Mouse (Mus musculus): ENCODE measurements around the gene Utp3. TPM values are rescaled to one million over a fixed set of nuclear protein-coding genes. Genes with fewer than 3 reads are reported as not detected.
A peak's percentile ranks its signal among the peaks of the same experiment; 100 is the strongest.

Utp3 gene
- polyA plus RNA-seq, 1 experiment from 2014 or later, result 36.4 TPM

- Histone ChIP-seq H3K9me3 (ENCODE audit: low read length) (no peaks in the 10 kb centered on the region), H3K27me3 (replicated peaks; ENCODE audit: insufficient read depth, low read length) (no peaks in the 10 kb centered on the region), H3K4me2 (replicated peaks; ENCODE audit: low read depth, low read length) (no peak overlapping the region), H3K9ac (replicated peaks; ENCODE audit: low read depth) (no peak overlapping the region), H3K4me3 (ENCODE audit: low read depth, low read length) (no peak overlapping the region), H3K27ac (ENCODE audit: low read length) (no peak overlapping the region), H3K36me3 (ENCODE audit: insufficient read depth, low read length) (no peaks in the 10 kb centered on the region), H3K4me1 (ENCODE audit: insufficient read depth, low read depth, low read length) (no peaks in the 10 kb centered on the region)
- WGBS, result 76% methylated on average over 13 of the region's 13 CpGs
- TF ChIP-seq CTCF (IDR thresholded peaks at IDR 0.05) (no peak), EP300 (IDR thresholded peaks at IDR 0.05) (no peak)
- ATAC-seq, result no peak
- no peak for DNase-seq (ENCODE audit: low spot score)
These were observed 39.3 kb downstream of the Utp3 start for GRCm38 (mm10) chr5:88593421-88594172.

GRCm38 (mm10) chr5:88594173-88594569 lies 39.9 kb downstream of the Utp3 start:
- Histone ChIP-seq H3K4me3 (ENCODE audit: low read depth, low read length) (no peak overlapping the region), H3K9me3 (ENCODE audit: low read length) (no peaks in the 10 kb centered on the region), H3K27ac (ENCODE audit: low read length) (no peak overlapping the region), H3K9ac (replicated peaks; ENCODE audit: low read depth) (no peak overlapping the region), H3K4me1 (ENCODE audit: insufficient read depth, low read depth, low read length) (no peaks in the 10 kb centered on the region), H3K4me2 (replicated peaks; ENCODE audit: low read depth, low read length) (no peak overlapping the region), H3K27me3 (replicated peaks; ENCODE audit: insufficient read depth, low read length) (no peaks in the 10 kb centered on the region), H3K36me3 (ENCODE audit: insufficient read depth, low read length) (no peaks in the 10 kb centered on the region)
- no peak for ATAC-seq
- 82% methylated on average over 7 of the region's 7 CpGs for WGBS
- DNase-seq (ENCODE audit: low spot score), result peak; percentile 35
- TF ChIP-seq EP300 (IDR thresholded peaks at IDR 0.05), result no peak
- no peak for TF ChIP-seq CTCF (IDR thresholded peaks at IDR 0.05)

GRCm38 (mm10) chr5:88595537-88596455 lies 41.5 kb downstream of the Utp3 start:
- 59% methylated on average over 5 of the region's 5 CpGs for WGBS
- H3K4me2 ChIP-seq (replicated peaks; ENCODE audit: low read depth, low read length), result no peak overlapping the region
- peak; percentile 65 for DNase-seq (ENCODE audit: low spot score)
- no peaks in the 10 kb centered on the region for H3K36me3 ChIP-seq (ENCODE audit: insufficient read depth, low read length)
- TF ChIP-seq CTCF (IDR thresholded peaks at IDR 0.05) (no peak), EP300 (IDR thresholded peaks at IDR 0.05) (no peak)
- no peak overlapping the region for H3K4me3 ChIP-seq (ENCODE audit: low read depth, low read length)
- H3K27ac ChIP-seq (ENCODE audit: low read length), result no peak overlapping the region
- H3K27me3 ChIP-seq (replicated peaks; ENCODE audit: insufficient read depth, low read length), result no peaks in the 10 kb centered on the region
- H3K9ac ChIP-seq (replicated peaks; ENCODE audit: low read depth), result no peak overlapping the region
- no peaks in the 10 kb centered on the region for H3K9me3 ChIP-seq (ENCODE audit: low read length)
- ATAC-seq, result peak; percentile 79
- H3K4me1 ChIP-seq (ENCODE audit: insufficient read depth, low read depth, low read length), result no peaks in the 10 kb centered on the region

GRCm38 (mm10) chr5:88598961-88599360 lies 44.7 kb downstream of the Utp3 start:
- ATAC-seq, result no peak
- WGBS, result 75% methylated on average over 6 of the region's 6 CpGs
- DNase-seq (ENCODE audit: low spot score), result no peak
- Histone ChIP-seq H3K27me3 (replicated peaks; ENCODE audit: insufficient read depth, low read length) (no peaks in the 10 kb centered on the region), H3K4me3 (ENCODE audit: low read depth, low read length) (no peak overlapping the region), H3K4me1 (ENCODE audit: insufficient read depth, low read depth, low read length) (no peaks in the 10 kb centered on the region), H3K9ac (replicated peaks; ENCODE audit: low read depth) (no peak overlapping the region), H3K36me3 (ENCODE audit: insufficient read depth, low read length) (no peaks in the 10 kb centered on the region), H3K9me3 (ENCODE audit: low read length) (no peaks in the 10 kb centered on the region), H3K27ac (ENCODE audit: low read length) (no peak overlapping the region), H3K4me2 (replicated peaks; ENCODE audit: low read depth, low read length) (no peak overlapping the region)
- no peak for TF ChIP-seq CTCF (IDR thresholded peaks at IDR 0.05)
- TF ChIP-seq EP300 (IDR thresholded peaks at IDR 0.05), result no peak

- TF ChIP-seq EP300 (IDR thresholded peaks at IDR 0.05), result no peak
- TF ChIP-seq CTCF (IDR thresholded peaks at IDR 0.05), result no peak
- H3K27ac ChIP-seq (ENCODE audit: low read length), result no peak overlapping the region
- no peak overlapping the region for H3K9ac ChIP-seq (replicated peaks; ENCODE audit: low read depth)
- no peaks in the 10 kb centered on the region for H3K9me3 ChIP-seq (ENCODE audit: low read length)
- WGBS, result 84% methylated on average over 2 of the region's 2 CpGs
- H3K4me1 ChIP-seq (ENCODE audit: insufficient read depth, low read depth, low read length), result no peaks in the 10 kb centered on the region
- ATAC-seq, result no peak
- no peaks in the 10 kb centered on the region for H3K36me3 ChIP-seq (ENCODE audit: insufficient read depth, low read length)
- no peak overlapping the region for H3K4me3 ChIP-seq (ENCODE audit: low read depth, low read length)
- no peaks in the 10 kb centered on the region for H3K27me3 ChIP-seq (replicated peaks; ENCODE audit: insufficient read depth, low read length)
- no peak for DNase-seq (ENCODE audit: low spot score)
- no peak overlapping the region for H3K4me2 ChIP-seq (replicated peaks; ENCODE audit: low read depth, low read length)
These were observed 47.8 kb downstream of the Utp3 start for GRCm38 (mm10) chr5:88602030-88602429.

- ATAC-seq, result no peak
These were observed 48.5 kb downstream of the Utp3 start for GRCm38 (mm10) chr5:88602713-88603112.

More at GRCm38 (mm10) chr5:88602713-88603112, 48.5 kb downstream of the Utp3 start:
- no peaks in the 10 kb centered on the region for H3K9me3 ChIP-seq (ENCODE audit: low read length)
- DNase-seq (ENCODE audit: low spot score), result no peak
- H3K9ac ChIP-seq (replicated peaks; ENCODE audit: low read depth), result no peak overlapping the region
- no peak overlapping the region for H3K4me3 ChIP-seq (ENCODE audit: low read depth, low read length)
- WGBS, result 78% methylated on average over 3 of the region's 3 CpGs
- H3K4me2 ChIP-seq (replicated peaks; ENCODE audit: low read depth, low read length), result no peak overlapping the region
- H3K27me3 ChIP-seq (replicated peaks; ENCODE audit: insufficient read depth, low read length), result no peaks in the 10 kb centered on the region
- TF ChIP-seq CTCF (IDR thresholded peaks at IDR 0.05) (no peak), EP300 (IDR thresholded peaks at IDR 0.05) (no peak)
- no peaks in the 10 kb centered on the region for H3K36me3 ChIP-seq (ENCODE audit: insufficient read depth, low read length)
- H3K4me1 ChIP-seq (ENCODE audit: insufficient read depth, low read depth, low read length), result no peaks in the 10 kb centered on the region
- no peak overlapping the region for H3K27ac ChIP-seq (ENCODE audit: low read length)

All from lung, postnatal 0 days (tissue).